Mouse (Mus musculus): ENCODE results near the gene Rnf182. TPM values are rescaled to one million over a fixed set of nuclear protein-coding genes. Genes with fewer than 3 reads are reported as not detected.

Gene Rnf182
- polyA plus RNA-seq, 1 experiment = 0.18 TPM

GRCm38 (mm10) chr13:43684499-43684994 is 69.0 kb downstream of the Rnf182 start:
- TF ChIP-seq CTCF (IDR thresholded peaks at IDR 0.05; ENCODE audit: borderline replicate concordance, control insufficient read depth, extremely low read depth, insufficient read depth, low read length, poor library complexity) = no peak
- no peak for TF ChIP-seq POLR2A (IDR thresholded peaks at IDR 0.05; ENCODE audit: control insufficient read depth, extremely low read depth, insufficient read depth, low read length, poor library complexity)
- WGBS = 56% methylated on average over 8 of the region's 8 CpGs
- H3K27ac ChIP-seq (ENCODE audit: control insufficient read depth, insufficient read depth, low read length) = no peak overlapping the region
- no peak for DNase-seq
- H3K27me3 ChIP-seq (ENCODE audit: control insufficient read depth, insufficient read depth, low read length) = no peaks in the 10 kb centered on the region
- H3K36me3 ChIP-seq (ENCODE audit: control insufficient read depth, insufficient read depth, low read length) = no peaks in the 10 kb centered on the region
- no peak overlapping the region for H3K4me3 ChIP-seq (ENCODE audit: control insufficient read depth, insufficient read depth, low read length)
- no peaks in the 10 kb centered on the region for H3K4me1 ChIP-seq (replicated peaks; ENCODE audit: control insufficient read depth, insufficient read depth, low read length)

- no peak for TF ChIP-seq CTCF (IDR thresholded peaks at IDR 0.05; ENCODE audit: borderline replicate concordance, control insufficient read depth, extremely low read depth, insufficient read depth, low read length, poor library complexity)
- no peak for TF ChIP-seq POLR2A (IDR thresholded peaks at IDR 0.05; ENCODE audit: control insufficient read depth, extremely low read depth, insufficient read depth, low read length, poor library complexity)
- no peak overlapping the region for H3K4me3 ChIP-seq (ENCODE audit: control insufficient read depth, insufficient read depth, low read length)
- 96% methylated on average over 10 of the region's 10 CpGs for WGBS
- H3K27me3 ChIP-seq (ENCODE audit: control insufficient read depth, insufficient read depth, low read length) = no peaks in the 10 kb centered on the region
- DNase-seq = no peak
- H3K36me3 ChIP-seq (ENCODE audit: control insufficient read depth, insufficient read depth, low read length) = no peaks in the 10 kb centered on the region
- no peak overlapping the region for H3K27ac ChIP-seq (ENCODE audit: control insufficient read depth, insufficient read depth, low read length)
- no peaks in the 10 kb centered on the region for H3K4me1 ChIP-seq (replicated peaks; ENCODE audit: control insufficient read depth, insufficient read depth, low read length)
Measured at GRCm38 (mm10) chr13:43688065-43688464, 72.6 kb downstream of the Rnf182 start.

- H3K4me3 ChIP-seq (ENCODE audit: control insufficient read depth, insufficient read depth, low read length) = no peak overlapping the region
- no peaks in the 10 kb centered on the region for H3K27me3 ChIP-seq (ENCODE audit: control insufficient read depth, insufficient read depth, low read length)
- WGBS = 76% methylated on average over 3 of the region's 3 CpGs
- DNase-seq = no peak
- TF ChIP-seq CTCF (IDR thresholded peaks at IDR 0.05; ENCODE audit: borderline replicate concordance, control insufficient read depth, extremely low read depth, insufficient read depth, low read length, poor library complexity) (no peak), POLR2A (IDR thresholded peaks at IDR 0.05; ENCODE audit: control insufficient read depth, extremely low read depth, insufficient read depth, low read length, poor library complexity) (no peak)
- H3K4me1 ChIP-seq (replicated peaks; ENCODE audit: control insufficient read depth, insufficient read depth, low read length) = no peaks in the 10 kb centered on the region
- no peak overlapping the region for H3K27ac ChIP-seq (ENCODE audit: control insufficient read depth, insufficient read depth, low read length)
- H3K36me3 ChIP-seq (ENCODE audit: control insufficient read depth, insufficient read depth, low read length) = no peaks in the 10 kb centered on the region
Measured at GRCm38 (mm10) chr13:43691755-43692154, 76.2 kb downstream of the Rnf182 start.

- Histone ChIP-seq H3K4me1 (replicated peaks; ENCODE audit: control insufficient read depth, insufficient read depth, low read length) (peaks cover 3% of the 10 kb centered on the region), H3K36me3 (ENCODE audit: control insufficient read depth, insufficient read depth, low read length) (no peaks in the 10 kb centered on the region), H3K27ac (ENCODE audit: control insufficient read depth, insufficient read depth, low read length) (no peak overlapping the region), H3K27me3 (ENCODE audit: control insufficient read depth, insufficient read depth, low read length) (no peaks in the 10 kb centered on the region), H3K4me3 (ENCODE audit: control insufficient read depth, insufficient read depth, low read length) (no peak overlapping the region)
- no peak for DNase-seq
- TF ChIP-seq POLR2A (IDR thresholded peaks at IDR 0.05; ENCODE audit: control insufficient read depth, extremely low read depth, insufficient read depth, low read length, poor library complexity) (no peak), CTCF (IDR thresholded peaks at IDR 0.05; ENCODE audit: borderline replicate concordance, control insufficient read depth, extremely low read depth, insufficient read depth, low read length, poor library complexity) (no peak)
Measured at GRCm38 (mm10) chr13:43695521-43695920, 80.0 kb downstream of the Rnf182 start.

- no peaks in the 10 kb centered on the region for H3K27me3 ChIP-seq (ENCODE audit: control insufficient read depth, insufficient read depth, low read length)
- WGBS = 98% methylated on average over 7 of the region's 7 CpGs
- no peak overlapping the region for H3K4me3 ChIP-seq (ENCODE audit: control insufficient read depth, insufficient read depth, low read length)
- no peaks in the 10 kb centered on the region for H3K36me3 ChIP-seq (ENCODE audit: control insufficient read depth, insufficient read depth, low read length)
- DNase-seq = no peak
- H3K4me1 ChIP-seq (replicated peaks; ENCODE audit: control insufficient read depth, insufficient read depth, low read length) = peaks cover 3% of the 10 kb centered on the region
- H3K27ac ChIP-seq (ENCODE audit: control insufficient read depth, insufficient read depth, low read length) = no peak overlapping the region
- no peak for TF ChIP-seq POLR2A (IDR thresholded peaks at IDR 0.05; ENCODE audit: control insufficient read depth, extremely low read depth, insufficient read depth, low read length, poor library complexity)
- no peak for TF ChIP-seq CTCF (IDR thresholded peaks at IDR 0.05; ENCODE audit: borderline replicate concordance, control insufficient read depth, extremely low read depth, insufficient read depth, low read length, poor library complexity)
Measured at GRCm38 (mm10) chr13:43696011-43696410, 80.5 kb downstream of the Rnf182 start.

- no peak overlapping the region for H3K4me3 ChIP-seq (ENCODE audit: control insufficient read depth, insufficient read depth, low read length)
Measured at GRCm38 (mm10) chr13:43698506-43698905, 83.0 kb downstream of the Rnf182 start.

GRCm38 (mm10) chr13:43703471-43703870 is 88.0 kb downstream of the Rnf182 start:
- WGBS = 88% methylated on average over 7 of the region's 7 CpGs
- Histone ChIP-seq H3K4me1 (replicated peaks; ENCODE audit: control insufficient read depth, insufficient read depth, low read length) (peaks cover 3% of the 10 kb centered on the region), H3K27me3 (ENCODE audit: control insufficient read depth, insufficient read depth, low read length) (no peaks in the 10 kb centered on the region), H3K27ac (ENCODE audit: control insufficient read depth, insufficient read depth, low read length) (no peak overlapping the region), H3K36me3 (ENCODE audit: control insufficient read depth, insufficient read depth, low read length) (no peaks in the 10 kb centered on the region), H3K4me3 (ENCODE audit: control insufficient read depth, insufficient read depth, low read length) (no peak overlapping the region)
- no peak for DNase-seq
- no peak for TF ChIP-seq POLR2A (IDR thresholded peaks at IDR 0.05; ENCODE audit: control insufficient read depth, extremely low read depth, insufficient read depth, low read length, poor library complexity)
- TF ChIP-seq CTCF (IDR thresholded peaks at IDR 0.05; ENCODE audit: borderline replicate concordance, control insufficient read depth, extremely low read depth, insufficient read depth, low read length, poor library complexity) = no peak

More at GRCm38 (mm10) chr13:43698506-43698905, 83.0 kb downstream of the Rnf182 start:
- H3K27ac ChIP-seq (ENCODE audit: control insufficient read depth, insufficient read depth, low read length) = no peak overlapping the region
- no peaks in the 10 kb centered on the region for H3K36me3 ChIP-seq (ENCODE audit: control insufficient read depth, insufficient read depth, low read length)
- WGBS = 87% methylated on average over 7 of the region's 7 CpGs
- no peaks in the 10 kb centered on the region for H3K27me3 ChIP-seq (ENCODE audit: control insufficient read depth, insufficient read depth, low read length)
- H3K4me1 ChIP-seq (replicated peaks; ENCODE audit: control insufficient read depth, insufficient read depth, low read length) = peaks cover 3% of the 10 kb centered on the region
- no peak for DNase-seq
- TF ChIP-seq POLR2A (IDR thresholded peaks at IDR 0.05; ENCODE audit: control insufficient read depth, extremely low read depth, insufficient read depth, low read length, poor library complexity) (no peak), CTCF (IDR thresholded peaks at IDR 0.05; ENCODE audit: borderline replicate concordance, control insufficient read depth, extremely low read depth, insufficient read depth, low read length, poor library complexity) (no peak)
